8 mouse cellular contexts compared by ENCODE assay signal in the genomic region with DNA sequence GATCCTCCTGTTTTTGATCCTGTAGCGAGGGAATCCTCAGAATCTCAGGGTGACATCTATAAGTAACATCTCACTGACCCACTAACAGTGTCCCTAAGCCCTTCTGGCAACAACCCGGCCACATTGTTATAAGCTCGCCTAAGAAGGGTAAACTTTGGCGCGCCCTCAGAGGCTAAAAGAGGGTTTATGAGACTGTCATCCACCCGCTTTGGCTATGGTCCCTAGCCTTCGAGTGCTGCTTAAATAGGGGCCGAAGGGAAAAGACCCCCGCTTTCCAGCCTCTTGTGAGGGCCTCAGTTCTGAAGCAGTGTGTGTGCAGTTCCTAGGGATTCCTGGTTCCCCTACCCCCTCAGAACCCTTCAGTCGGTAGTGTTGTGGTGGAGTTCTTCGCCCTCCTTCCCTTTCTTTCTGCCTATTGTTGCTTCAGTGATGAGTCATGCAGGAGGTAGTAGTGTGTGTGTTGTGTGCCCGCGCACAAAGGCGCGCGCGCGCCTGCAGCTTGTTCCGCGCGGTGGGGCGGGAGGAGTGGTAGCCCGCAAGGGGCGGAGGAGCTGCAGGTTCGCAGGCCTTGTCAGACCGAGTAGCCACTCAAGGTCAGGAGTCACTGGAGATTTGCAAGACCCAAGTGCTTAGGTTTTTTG. TPM values are rescaled to one million over a fixed set of nuclear protein-coding genes. Genes with fewer than 3 reads are reported as not detected.
DNase-seq lines count a peak whose midpoint lies in the region; ATAC-seq and TF ChIP-seq lines count a peak whose summit lies in the region.

No protein-coding gene starts in this region.

- H3K4me2 ChIP-seq in heart, embryonic 11.5 days: peak overlapping the region; percentile 94
- H3K4me2 ChIP-seq in kidney, embryonic 16.5 days (replicated peaks; ENCODE audit: low read depth, low read length): peak overlapping the region; percentile 85
- peak overlapping the region; percentile 82 for H3K4me2 ChIP-seq in neural tube, embryonic 13.5 days

- ATAC-seq in heart, embryonic 11.5 days (replicated peaks; ENCODE audit: insufficient number of reproducible peaks, low FRiP score, low TSS enrichment): no peak
- no peak for ATAC-seq in kidney, embryonic 16.5 days (ENCODE audit: low FRiP score, low TSS enrichment)
- 0 out of 2 replicates have a peak, but pooled peaks have one; percentile 0 for ATAC-seq in neural tube, embryonic 13.5 days (ENCODE audit: low read depth)

- H3K36me3 ChIP-seq in heart, embryonic 11.5 days (ENCODE audit: control insufficient read depth, insufficient read depth, low read length): no peaks in the 10 kb centered on the region
- no peaks in the 10 kb centered on the region for H3K36me3 ChIP-seq in kidney, embryonic 16.5 days (ENCODE audit: insufficient read depth, low read length)
- H3K36me3 ChIP-seq in neural tube, embryonic 13.5 days: no peaks in the 10 kb centered on the region

- H3K9ac ChIP-seq in heart, embryonic 11.5 days (ENCODE audit: low read depth, low read length): peak overlapping the region; percentile 77
- H3K9ac ChIP-seq in kidney, embryonic 16.5 days (replicated peaks; ENCODE audit: low read length): peak overlapping the region; percentile 62
- peak overlapping the region; percentile 98 for H3K9ac ChIP-seq in neural tube, embryonic 13.5 days

- H3K27me3 ChIP-seq in heart, embryonic 11.5 days (ENCODE audit: control insufficient read depth, insufficient read depth, low read length): no peaks in the 10 kb centered on the region
- no peaks in the 10 kb centered on the region for H3K27me3 ChIP-seq in kidney, embryonic 16.5 days (ENCODE audit: insufficient read depth, low read length)
- H3K27me3 ChIP-seq in neural tube, embryonic 13.5 days: no peaks in the 10 kb centered on the region

- DNase-seq in 3T3-L1 (ENCODE audit: low read depth, low spot score): peak; percentile 85
- peak; percentile 78 for DNase-seq in T-cell, adult 2 months (ENCODE audit: low spot score)
- peak; percentile 72 for DNase-seq in embryo, embryonic 10.5 days (ENCODE audit: low spot score)
- peak; percentile 60 for DNase-seq in lung, adult 2 months
- peak; percentile 81 for DNase-seq in testis, postnatal 10 days (ENCODE audit: low spot score)

- no peak for TF ChIP-seq POLR2A in lung, adult 2 months (IDR thresholded peaks at IDR 0.05; ENCODE audit: borderline replicate concordance, extremely low read depth, low read depth, low read length)

- WGBS in heart, embryonic 11.5 days (ENCODE audit: insufficient replicate concordance): 2% methylated on average over 26 of the region's 26 CpGs
- 1% methylated on average over 26 of the region's 26 CpGs for WGBS in kidney, embryonic 16.5 days
- WGBS in lung, adult 2 months: under 1% methylated on average over 26 of the region's 26 CpGs
- under 1% methylated on average over 26 of the region's 26 CpGs for WGBS in neural tube, embryonic 13.5 days

- H3K4me1 ChIP-seq in heart, embryonic 11.5 days (ENCODE audit: control insufficient read depth, insufficient read depth, low read length): peaks cover 49% of the 10 kb centered on the region
- peaks cover 44% of the 10 kb centered on the region for H3K4me1 ChIP-seq in kidney, embryonic 16.5 days (ENCODE audit: insufficient read depth, low read length)
- H3K4me1 ChIP-seq in lung, adult 2 months (ENCODE audit: control insufficient read depth, insufficient read depth, low read length): peaks cover 35% of the 10 kb centered on the region
- peaks cover 62% of the 10 kb centered on the region for H3K4me1 ChIP-seq in neural tube, embryonic 13.5 days (replicated peaks)

- TF ChIP-seq CTCF in lung, adult 2 months (IDR thresholded peaks at IDR 0.05; ENCODE audit: insufficient read depth, low read length): no peak

- peak overlapping the region; percentile 90 for H3K4me3 ChIP-seq in heart, embryonic 11.5 days (ENCODE audit: low read depth, low read length)
- H3K4me3 ChIP-seq in kidney, embryonic 16.5 days (ENCODE audit: low read length): peak overlapping the region; percentile 90
- H3K4me3 ChIP-seq in lung, adult 2 months (replicated peaks; ENCODE audit: extremely low read depth, low read depth, low read length): peak overlapping the region; percentile 56
- H3K4me3 ChIP-seq in neural tube, embryonic 13.5 days: peak overlapping the region; percentile 99

- peak overlapping the region; percentile 97 for H3K27ac ChIP-seq in heart, embryonic 11.5 days (ENCODE audit: low read depth, low read length)
- peak overlapping the region; percentile 97 for H3K27ac ChIP-seq in kidney, embryonic 16.5 days (ENCODE audit: low read length)
- H3K27ac ChIP-seq in neural tube, embryonic 13.5 days (replicated peaks): peak overlapping the region; percentile 96

- H3K9me3 ChIP-seq in heart, embryonic 11.5 days (replicated peaks; ENCODE audit: control insufficient read depth, low read length): no peaks in the 10 kb centered on the region
- no peaks in the 10 kb centered on the region for H3K9me3 ChIP-seq in kidney, embryonic 16.5 days (ENCODE audit: low read length)
- H3K9me3 ChIP-seq in neural tube, embryonic 13.5 days: no peaks in the 10 kb centered on the region

RNA-seq across cellular contexts. Expression of a gene that starts 1.9 kb away (rescaled TPM):
- polyA plus RNA-seq in heart, embryonic 11.5 days (2014; fragmentation: Nextera tagmentation; extraction: Ambion mirVana): 2.7 and 3.5 TPM in 2 replicates
- 4.7 and 4.8 TPM in 2 replicates for polyA plus RNA-seq in kidney, embryonic 16.5 days (2015; fragmentation: Nextera tagmentation; extraction: Ambion mirVana)
- polyA plus RNA-seq in lung, adult 2 months (2012; rRNA removed): 21.3 and 22.2 TPM in 2 replicates
- 8.4 and 8.9 TPM in 2 replicates for polyA plus RNA-seq in neural tube, embryonic 13.5 days (2015; fragmentation: Nextera tagmentation; extraction: Ambion mirVana)
